Mouse (Mus musculus): ENCODE measurements at regions not wholly inside any gene's neighbourhood (a gene's known extent, or its start where the extent isn't known, plus 50 kb on each side); places are given as distances from the start of the nearest gene placed in this dataset.

- peak in 1 of 2 experiments; percentile 18 for DNase-seq
These were observed 73.4 kb upstream of the Medag start for GRCm38 (mm10) chr5:149338016-149338696.

- DNase-seq, result no peak
These were observed 72.9 kb upstream of the Medag start for GRCm38 (mm10) chr5:149338697-149339078.

DNA sequence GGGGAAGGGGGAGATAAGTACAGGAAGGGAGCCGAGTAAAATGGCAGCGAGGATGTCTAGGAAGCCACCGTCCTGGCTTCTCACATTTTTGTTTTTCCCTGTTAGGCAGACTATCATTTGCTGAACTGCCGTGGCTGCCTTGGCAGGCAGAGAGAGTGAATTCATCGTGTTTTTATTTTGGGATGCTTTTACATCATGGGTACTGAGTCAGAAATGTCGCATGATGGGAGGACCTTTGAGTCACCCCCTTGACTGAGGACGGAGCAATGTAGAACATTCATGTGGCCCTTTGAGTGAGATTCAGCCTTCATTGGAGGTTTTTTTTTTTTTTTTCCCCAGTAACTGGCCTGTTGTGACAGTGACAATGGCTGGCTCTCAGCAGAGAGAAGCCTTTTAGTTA is 71.2 kb upstream of the Medag start:
- DNase-seq, result no peak

DNA sequence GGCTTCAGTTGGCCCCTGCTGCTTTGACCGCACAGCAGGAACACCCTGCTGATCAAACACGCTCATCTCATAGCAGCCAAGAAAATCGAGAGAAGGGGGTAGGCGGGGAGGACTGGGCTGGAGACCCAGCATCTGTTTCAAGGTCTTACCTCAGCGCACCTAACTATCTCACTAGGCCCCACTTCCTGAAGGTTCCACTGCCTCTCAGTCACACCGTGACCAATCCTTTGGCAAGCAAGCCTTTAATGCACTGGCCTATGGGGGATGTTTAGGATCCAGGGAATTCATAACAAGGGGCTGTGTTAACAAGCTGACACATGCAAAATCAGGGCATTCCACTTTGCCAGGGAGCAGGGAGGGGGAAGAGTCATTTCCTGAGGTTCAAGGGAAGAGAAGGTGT is 70.1 kb upstream of the Medag start:
- DNase-seq, result no peak

DNA sequence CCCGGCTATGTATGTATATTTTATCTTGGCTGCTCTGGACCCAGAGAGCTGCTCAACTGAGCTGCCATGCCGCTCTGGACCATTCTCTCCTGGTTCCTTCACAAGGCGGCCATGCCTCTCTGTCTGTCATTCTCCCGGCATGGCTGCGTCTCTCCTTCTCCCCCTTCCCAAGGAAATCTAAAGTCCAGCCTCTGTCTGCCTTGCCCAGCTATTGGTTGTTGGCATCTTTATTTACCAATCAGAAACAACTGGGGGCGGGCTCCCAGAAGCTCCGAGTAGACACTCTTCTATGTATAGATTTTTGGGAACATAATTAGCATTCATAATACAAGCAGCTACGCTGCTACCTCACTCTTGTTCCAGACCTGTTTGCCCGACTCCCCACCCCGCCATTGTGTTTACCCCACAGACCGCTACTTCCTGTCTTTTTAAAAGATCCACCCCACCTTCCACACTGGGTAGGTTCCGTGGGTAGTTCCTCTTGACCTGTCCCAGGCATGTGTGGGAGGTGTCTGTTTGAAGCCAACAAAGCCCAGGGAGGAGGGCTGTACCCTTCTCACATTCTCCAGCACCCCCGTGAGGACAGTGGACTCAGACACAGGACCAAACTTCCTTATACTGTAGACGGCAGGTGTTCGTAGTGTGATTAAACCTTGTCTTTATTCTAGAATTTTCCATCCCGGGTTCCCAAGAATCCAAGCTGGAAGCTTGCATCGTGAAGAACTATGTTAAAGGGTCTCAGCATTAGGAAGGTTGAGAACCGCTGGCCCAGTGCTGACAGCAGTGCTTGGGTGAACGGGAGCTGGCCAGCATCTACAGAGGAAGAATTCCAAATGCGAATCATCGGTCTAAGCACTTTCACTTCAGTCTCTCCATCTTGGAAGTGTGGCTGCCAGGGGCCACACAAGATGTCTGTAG is 67.7 kb upstream of the Medag start:
- no peak for DNase-seq

GRCm38 (mm10) chr5:149344528-149344855 is 67.1 kb upstream of the Medag start:
- DNase-seq, result no peak

GRCm38 (mm10) chr5:149345161-149345560 is 66.4 kb upstream of the Medag start:
- no peak for DNase-seq

DNA sequence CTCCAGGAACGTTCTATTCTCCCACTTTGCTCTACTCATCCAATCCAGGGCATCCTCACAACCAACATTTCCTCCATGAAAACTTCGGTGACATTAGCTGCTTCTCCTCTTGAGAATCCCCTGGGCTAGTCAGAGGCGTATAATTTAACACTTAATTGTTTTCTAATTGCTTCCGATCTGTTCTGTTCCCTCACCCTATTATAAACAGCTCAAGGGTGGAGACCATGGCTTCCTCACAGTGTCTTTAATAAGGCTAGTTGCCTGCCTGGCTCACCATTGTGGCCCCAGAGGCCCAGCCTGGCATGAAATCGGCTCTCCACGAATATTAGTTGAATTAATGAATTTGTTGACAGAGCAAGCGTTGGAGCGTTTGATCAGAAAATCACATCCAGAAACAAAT is 61.9 kb upstream of the Medag start:
- DNase-seq, result no peak

- DNase-seq, result peak; percentile 61 to 69
These were observed 58.4 kb upstream of the Medag start for GRCm38 (mm10) chr5:149353039-149353655.

- no peak for DNase-seq
These were observed 57.0 kb upstream of the Medag start for GRCm38 (mm10) chr5:149354448-149355115.

- no peak for DNase-seq
These were observed 56.4 kb upstream of the Medag start for GRCm38 (mm10) chr5:149355131-149355530.

- no peak for DNase-seq
These were observed 54.6 kb upstream of the Medag start for GRCm38 (mm10) chr5:149356970-149357369.
